26 mouse cellular contexts compared by ENCODE assay signal in genomic region chr5:78284456-78285199, GRCm38 (mm10).
A peak's percentile ranks its signal among the peaks of the same experiment; 100 is the strongest.
DNase-seq lines count a peak whose midpoint lies in the region; ATAC-seq and TF ChIP-seq lines count a peak whose summit lies in the region.
"Had no signal": no experiment of that assay in that cellular context is flagged by ENCODE, and none has a peak within 500 bp of the region (broad histone marks: within the 10 kb centered on the region; RNA-seq: fewer than 3 reads in every experiment).

No protein-coding gene starts in this region.

- H3K4me3 ChIP-seq in limb, embryonic 11.5 days (ENCODE audit: low read depth, low read length): no peak overlapping the region
- H3K4me3 ChIP-seq in limb, embryonic 10.5 days: no peak overlapping the region
- no peak overlapping the region for H3K4me3 ChIP-seq in embryonic facial prominence, embryonic 12.5 days
- H3K4me3 ChIP-seq in limb, embryonic 14.5 days (replicated peaks; ENCODE audit: low read length): no peak overlapping the region
- H3K4me3 ChIP-seq: forebrain, embryonic 13.5 days; hindbrain, embryonic 12.5 days; myocyte had no signal

- no peak overlapping the region for H3K9ac ChIP-seq in limb, embryonic 11.5 days (ENCODE audit: low read length)
- H3K9ac ChIP-seq in embryonic facial prominence, embryonic 12.5 days: no peak overlapping the region
- H3K9ac ChIP-seq in limb, embryonic 14.5 days (ENCODE audit: low read depth, low read length, severe bottlenecking): no peak overlapping the region
- H3K9ac ChIP-seq: forebrain, embryonic 13.5 days; hindbrain, embryonic 12.5 days; lung, embryonic 14.5 days had no signal

- 51% methylated on average over 6 of the region's 6 CpGs for WGBS in limb, embryonic 11.5 days
- 69% methylated on average over 6 of the region's 6 CpGs for WGBS in limb, embryonic 10.5 days
- WGBS in embryonic facial prominence, embryonic 12.5 days: 23% methylated on average over 6 of the region's 6 CpGs
- WGBS in limb, embryonic 14.5 days: 22% methylated on average over 6 of the region's 6 CpGs

- ATAC-seq in limb, embryonic 11.5 days (ENCODE audit: insufficient number of reproducible peaks, low FRiP score, low TSS enrichment, low read depth): peak; percentile 78; the same call in 1 of the 2 replicates
- ATAC-seq in embryonic facial prominence, embryonic 12.5 days (ENCODE audit: insufficient number of reproducible peaks, insufficient read depth, low FRiP score, low TSS enrichment): peak; percentile 74
- no peak for ATAC-seq in limb, embryonic 14.5 days (ENCODE audit: low FRiP score, low read depth)
- ATAC-seq in activated CD4-positive, CD25-positive, alpha-beta regulatory T cell, adult 4 months: no peak
- ATAC-seq: CD4-positive, CD25-positive, alpha-beta regulatory T cell, adult 4 months; forebrain, embryonic 13.5 days; Patski had no signal

- no peak for TF ChIP-seq POLR2A in limb, embryonic 14.5 days (IDR thresholded peaks at IDR 0.05; ENCODE audit: borderline replicate concordance, extremely low read depth, insufficient read depth, insufficient read length)

- no peaks in the 10 kb centered on the region for H3K36me3 ChIP-seq in limb, embryonic 11.5 days (ENCODE audit: control insufficient read depth, insufficient read depth, low read length)
- H3K36me3 ChIP-seq in limb, embryonic 10.5 days: no peaks in the 10 kb centered on the region
- H3K36me3 ChIP-seq in embryonic facial prominence, embryonic 12.5 days: no peaks in the 10 kb centered on the region
- H3K36me3 ChIP-seq in limb, embryonic 14.5 days (ENCODE audit: control insufficient read depth, insufficient read depth, low read length): no peaks in the 10 kb centered on the region
- H3K36me3 ChIP-seq: hindbrain, embryonic 12.5 days had no signal

- H3K4me1 ChIP-seq in limb, embryonic 11.5 days (ENCODE audit: control insufficient read depth, insufficient read depth, low read length): no peaks in the 10 kb centered on the region
- no peaks in the 10 kb centered on the region for H3K4me1 ChIP-seq in limb, embryonic 10.5 days
- 0 out of 2 replicates have a peak, but pooled peaks cover 4% of the 10 kb centered on the region for H3K4me1 ChIP-seq in embryonic facial prominence, embryonic 12.5 days
- H3K4me1 ChIP-seq in limb, embryonic 14.5 days (ENCODE audit: control insufficient read depth, insufficient read depth, low read length): 0 out of 2 replicates have a peak, but pooled peaks cover 4% of the 10 kb centered on the region
- H3K4me1 ChIP-seq: forebrain, embryonic 13.5 days; hindbrain, embryonic 12.5 days had no signal

- no peaks in the 10 kb centered on the region for H3K27me3 ChIP-seq in limb, embryonic 11.5 days (ENCODE audit: control insufficient read depth, insufficient read depth, low read length)
- no peaks in the 10 kb centered on the region for H3K27me3 ChIP-seq in limb, embryonic 10.5 days (ENCODE audit: low read depth, poor library complexity, severe bottlenecking)
- no peaks in the 10 kb centered on the region for H3K27me3 ChIP-seq in embryonic facial prominence, embryonic 12.5 days
- no peaks in the 10 kb centered on the region for H3K27me3 ChIP-seq in limb, embryonic 14.5 days (ENCODE audit: control insufficient read depth, insufficient read depth, low read length)
- H3K27me3 ChIP-seq: forebrain, embryonic 13.5 days; hindbrain, embryonic 12.5 days; Patski had no signal

- H3K4me2 ChIP-seq in limb, embryonic 11.5 days (ENCODE audit: low read depth, severe bottlenecking): no peak overlapping the region
- H3K4me2 ChIP-seq in embryonic facial prominence, embryonic 12.5 days (replicated peaks): no peak overlapping the region
- H3K4me2 ChIP-seq in limb, embryonic 14.5 days (replicated peaks; ENCODE audit: low read depth, low read length, severe bottlenecking): no peak overlapping the region
- H3K4me2 ChIP-seq: forebrain, embryonic 13.5 days; hindbrain, embryonic 12.5 days; liver, embryonic 11.5 days; lung, embryonic 14.5 days had no signal

- H3K9me3 ChIP-seq in limb, embryonic 11.5 days (ENCODE audit: control insufficient read depth, low read length): no peaks in the 10 kb centered on the region
- H3K9me3 ChIP-seq in limb, embryonic 10.5 days (replicated peaks): no peaks in the 10 kb centered on the region
- no peaks in the 10 kb centered on the region for H3K9me3 ChIP-seq in embryonic facial prominence, embryonic 12.5 days
- H3K9me3 ChIP-seq in limb, embryonic 14.5 days (ENCODE audit: control insufficient read depth, low read length): no peaks in the 10 kb centered on the region
- H3K9me3 ChIP-seq: forebrain, embryonic 13.5 days; hindbrain, embryonic 12.5 days had no signal

- peak; percentile 40 for DNase-seq in embryo, embryonic 11 days
- no peak for DNase-seq in embryo, embryonic 9.5 days (ENCODE audit: extremely low spot score)
- no peak for DNase-seq in limb, embryonic 11.5 days (ENCODE audit: low spot score)
- no peak for DNase-seq in limb, embryonic 10.5 days (ENCODE audit: low spot score)
- DNase-seq in limb, embryonic 14.5 days (ENCODE audit: low spot score): peak; percentile 12
- DNase-seq in spleen, postnatal 14 days (ENCODE audit: low spot score in 2 of 2): no peak
- DNase-seq: adrenal gland, postnatal 25 days; cerebellum, adult 18-20 months; cerebellum, postnatal 25 days; gastrocnemius, postnatal 25 days; kidney, adult 18-20 months; layer of hippocampus, postnatal 36 days; lung, embryonic 14.5 days; lung, postnatal 36 days; right cerebral cortex, postnatal 14 days; spleen, adult 18-20 months; thymus, adult 18-20 months had no signal

- no peak overlapping the region for H3K27ac ChIP-seq in limb, embryonic 11.5 days (replicated peaks; ENCODE audit: low read depth, low read length)
- no peak overlapping the region for H3K27ac ChIP-seq in limb, embryonic 10.5 days
- peak overlapping the region; percentile 20; the same call in 1 of the 2 replicates for H3K27ac ChIP-seq in embryonic facial prominence, embryonic 12.5 days
- no peak overlapping the region; the same call in 1 of the 2 replicates for H3K27ac ChIP-seq in limb, embryonic 14.5 days (replicated peaks; ENCODE audit: low read depth, low read length)
- H3K27ac ChIP-seq: forebrain, embryonic 13.5 days; hindbrain, embryonic 12.5 days; kidney, postnatal 0 days had no signal

Comparison
In these comparisons a context has a peak if more than half of its experiments do, and no peak if none do; other contexts are left out.
1. DNase-seq: peak in embryo, embryonic 11 days (single experiment) and limb, embryonic 14.5 days (single experiment); none in embryo, embryonic 9.5 days (single experiment), limb, embryonic 11.5 days (single experiment), limb, embryonic 10.5 days (single experiment) and spleen, postnatal 14 days (0 of 2).
2. ATAC-seq: peak in limb, embryonic 11.5 days (single experiment) and embryonic facial prominence, embryonic 12.5 days (single experiment); none in limb, embryonic 14.5 days (single experiment) and activated CD4-positive, CD25-positive, alpha-beta regulatory T cell, adult 4 months (single experiment).